Mouse (Mus musculus) intestine, postnatal 0 days (tissue): ENCODE results near the gene Nkiras1. TPM values are rescaled to one million over a fixed set of nuclear protein-coding genes. Genes with fewer than 3 reads are reported as not detected.

Experiments
- ATAC-seq: fragments of 200-750 bp; cut with Nextera tagmentation; 2 replicates; pipeline ENCODE4 v1.8.0; 2017; ENCODE audit warnings: mild to moderate bottlenecking, moderate TSS enrichment, moderate library complexity
- H3K27ac ChIP-seq: fragments of 300-500 bp; sonication (generic); 2 replicates; pipeline ENCODE4 v1.5.1; 2014; ENCODE audit warnings: mild to moderate bottlenecking, low read depth, low read length, moderate library complexity
- H3K27me3 ChIP-seq: fragments of 300-500 bp; sonication (generic); replicated peaks from 2 replicates; pipeline ENCODE4 v1.6.1; 2014; ENCODE audit warnings: low read length, mixed read lengths; ENCODE audit not compliant: control insufficient read depth, insufficient read depth
- H3K36me3 ChIP-seq: fragments of 300-500 bp; sonication (generic); 2 replicates; pipeline ENCODE4 v1.6.1; 2014; ENCODE audit warnings: mild to moderate bottlenecking, moderate library complexity; ENCODE audit not compliant: control insufficient read depth, insufficient read depth
- H3K4me1 ChIP-seq: fragments of 300-500 bp; sonication (generic); replicated peaks from 2 replicates; pipeline ENCODE4 v1.6.1; 2014; ENCODE audit warnings: antibody characterized with exemption, low read length, mixed read lengths; ENCODE audit not compliant: control insufficient read depth, insufficient read depth
- H3K4me2 ChIP-seq: fragments of 300-500 bp; sonication (generic); replicated peaks from 2 replicates; pipeline ENCODE4 v1.6.1; 2014; ENCODE audit warnings: low read depth, mild to moderate bottlenecking, moderate library complexity
- H3K4me3 ChIP-seq: fragments of 300-500 bp; sonication (generic); 2 replicates; pipeline ENCODE4 v1.5.1; 2014; ENCODE audit warnings: low read depth, low read length
- H3K9ac ChIP-seq: fragments of 300-500 bp; sonication (generic); 2 replicates; pipeline ENCODE4 v1.6.1; 2014; ENCODE audit warnings: mild to moderate bottlenecking, low read depth, low read length
- H3K9me3 ChIP-seq: fragments of 300-500 bp; sonication (generic); 2 replicates; pipeline ENCODE4 v1.6.1; 2016; ENCODE audit warnings: mixed run types; ENCODE audit not compliant: control insufficient read depth
- CTCF ChIP-seq: sonication (generic); IDR thresholded peaks from 2 replicates; pipeline ENCODE4 v1.5.1; 2016; ENCODE audit warnings: low read depth, mild to moderate bottlenecking, control low read depth, antibody characterized with exemption, moderate library complexity
- WGBS: fragments of 180-500 bp; shearing (Covaris S2); extraction: QIAGEN DNeasy Blood & Tissue Kit; methylation state at CpG from one replicate; pipeline ENCODE4 v1.1.7; 2014; 5-methylcytosine and 5-hydroxymethylcytosine counted together
- polyA plus RNA-seq: library from polyadenylated mRNA; unstranded; fragments of >200 nt; fragmentation: Nextera tagmentation; extraction: Ambion mirVana; gene quantifications from 2 replicates; pipeline ENCODE4 v1.2.1, GENCODE M21; 2015

Gene Nkiras1
- polyA plus RNA-seq, 1 experiment from 2014 or later, result 24.9 TPM

DNA sequence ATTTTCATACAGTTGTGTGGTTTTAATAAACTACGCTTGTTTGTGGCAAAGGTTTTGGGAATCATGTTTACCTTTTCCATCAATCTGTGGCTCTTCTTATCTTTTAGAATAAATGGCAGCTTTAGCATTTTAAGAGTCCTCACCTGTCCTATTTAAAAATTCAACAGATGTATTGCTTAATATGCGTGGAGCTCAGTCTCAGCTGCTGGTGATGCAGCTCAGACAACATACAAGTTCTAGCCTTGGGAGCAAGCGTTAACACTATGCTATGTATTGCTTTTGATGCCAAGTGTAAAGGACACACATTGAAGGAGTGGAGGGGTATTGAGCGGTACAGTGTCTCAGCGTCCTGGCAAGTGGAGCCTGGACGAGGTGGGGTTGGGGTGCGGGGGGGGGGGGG is 730 bp downstream of the Nkiras1 start:
- Histone ChIP-seq H3K27me3 (no peaks in the 10 kb centered on the region), H3K27ac (peak overlapping the region; percentile 75), H3K36me3 (peaks cover 14% of the 10 kb centered on the region; the same call in 1 of the 2 replicates), H3K9me3 (no peaks in the 10 kb centered on the region), H3K4me2 (peak overlapping the region; percentile 68), H3K4me3 (peak overlapping the region; percentile 96), H3K9ac (peak overlapping the region; percentile 68), H3K4me1 (no peaks in the 10 kb centered on the region)
- 4% methylated on average over 6 of the region's 7 CpGs for WGBS
- TF ChIP-seq CTCF, result no peak
- ATAC-seq, result no peak

DNA sequence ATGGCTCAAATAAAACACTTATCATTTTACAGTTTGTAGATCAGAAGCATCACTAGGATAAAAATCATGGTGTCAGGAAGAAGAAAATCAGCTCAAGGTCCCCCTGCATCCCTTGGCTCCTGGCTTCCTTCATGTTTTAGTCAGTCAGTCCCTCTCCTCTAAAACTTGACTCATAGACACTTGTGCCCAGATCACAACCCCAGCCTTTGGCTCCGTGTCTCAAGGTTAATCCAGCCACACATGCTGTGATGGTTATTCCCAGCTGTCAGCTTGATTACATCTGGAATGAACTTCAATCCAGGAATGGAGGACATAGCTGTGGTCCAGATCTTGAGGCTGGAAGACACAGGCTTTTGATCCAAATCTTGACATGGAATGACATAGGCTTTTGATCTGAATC is 3.6 kb downstream of the Nkiras1 start:
- Histone ChIP-seq H3K27me3 (no peaks in the 10 kb centered on the region), H3K4me2 (no peak overlapping the region), H3K27ac (no peak overlapping the region), H3K4me3 (no peak overlapping the region), H3K9me3 (no peaks in the 10 kb centered on the region), H3K4me1 (no peaks in the 10 kb centered on the region), H3K36me3 (peaks cover 29% of the 10 kb centered on the region), H3K9ac (no peak overlapping the region)
- 85% methylated on average over 1 of the region's 1 CpGs for WGBS
- TF ChIP-seq CTCF, result no peak
- no peak for ATAC-seq

DNA sequence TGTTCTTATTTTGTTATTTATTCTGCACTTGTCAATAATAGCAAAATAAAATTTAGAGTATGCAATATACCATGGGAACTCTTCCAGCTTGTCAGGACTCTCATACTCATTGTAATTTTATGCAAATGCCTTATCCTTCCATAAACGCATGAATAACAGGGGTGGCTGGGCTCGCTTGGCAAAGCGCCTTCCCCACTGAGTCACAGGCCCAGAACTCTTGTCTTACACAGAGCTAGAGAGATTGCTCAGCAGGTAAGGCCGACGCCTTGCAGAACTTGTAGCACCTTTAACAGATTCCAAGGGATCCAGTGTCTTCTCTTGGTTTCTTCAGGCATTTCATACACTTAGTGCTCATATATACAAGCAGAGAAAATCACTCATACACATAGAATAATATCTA is 9.4 kb downstream of the Nkiras1 start:
- H3K4me2 ChIP-seq, result no peak overlapping the region
- peaks cover 50% of the 10 kb centered on the region for H3K36me3 ChIP-seq
- no peak for ATAC-seq
- TF ChIP-seq CTCF, result no peak
- no peak overlapping the region for H3K4me3 ChIP-seq
- H3K27ac ChIP-seq, result no peak overlapping the region
- H3K9me3 ChIP-seq, result no peaks in the 10 kb centered on the region
- H3K27me3 ChIP-seq, result no peaks in the 10 kb centered on the region
- H3K9ac ChIP-seq, result no peak overlapping the region
- WGBS, result 87% methylated on average over 5 of the region's 5 CpGs
- no peaks in the 10 kb centered on the region for H3K4me1 ChIP-seq

- no peak overlapping the region for H3K4me3 ChIP-seq
- peak; percentile 68 for TF ChIP-seq CTCF
- 86% methylated on average over 2 of the region's 2 CpGs for WGBS
- H3K4me1 ChIP-seq, result no peaks in the 10 kb centered on the region
- H3K36me3 ChIP-seq, result peaks cover 24% of the 10 kb centered on the region
- H3K27ac ChIP-seq, result no peak overlapping the region
- H3K4me2 ChIP-seq, result no peak overlapping the region
- ATAC-seq, result no peak
- H3K27me3 ChIP-seq, result no peaks in the 10 kb centered on the region
- H3K9me3 ChIP-seq, result no peaks in the 10 kb centered on the region
- no peak overlapping the region for H3K9ac ChIP-seq
Observed at GRCm38 (mm10) chr14:18284581-18284980, 13.6 kb downstream of the Nkiras1 start.

- H3K27me3 ChIP-seq, result no peaks in the 10 kb centered on the region
- no peak overlapping the region for H3K4me2 ChIP-seq
- H3K9ac ChIP-seq, result no peak overlapping the region
- 79% methylated on average over 3 of the region's 3 CpGs for WGBS
- no peak for ATAC-seq
- no peaks in the 10 kb centered on the region for H3K9me3 ChIP-seq
- H3K4me1 ChIP-seq, result no peaks in the 10 kb centered on the region
- no peak for TF ChIP-seq CTCF
- H3K36me3 ChIP-seq, result peaks cover 16% of the 10 kb centered on the region
- no peak overlapping the region for H3K27ac ChIP-seq
- H3K4me3 ChIP-seq, result no peak overlapping the region
Observed at GRCm38 (mm10) chr14:18285476-18285875, 14.5 kb downstream of the Nkiras1 start.

DNA sequence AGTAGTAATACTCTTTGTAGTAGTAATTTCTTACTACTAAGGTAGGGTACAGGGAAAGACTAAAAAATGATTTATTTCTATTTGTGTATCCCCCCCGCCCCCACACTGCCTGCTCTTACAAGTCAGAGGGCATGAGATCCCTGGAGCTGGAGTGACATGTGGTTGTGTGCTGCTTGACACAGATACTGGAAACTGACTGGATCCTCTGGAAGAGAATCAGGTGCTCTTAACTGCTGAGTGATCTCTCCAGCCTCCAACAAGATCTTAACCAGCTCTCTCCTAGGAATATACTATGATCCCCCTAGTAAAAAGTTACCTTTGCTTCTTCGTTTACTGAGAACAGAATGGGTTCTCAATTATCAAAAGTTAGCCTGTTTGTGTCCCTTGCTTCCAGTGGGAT is 15.5 kb downstream of the Nkiras1 start:
- no peak overlapping the region for H3K4me2 ChIP-seq
- H3K9ac ChIP-seq, result no peak overlapping the region
- H3K36me3 ChIP-seq, result peaks cover 14% of the 10 kb centered on the region
- no peak for TF ChIP-seq CTCF
- WGBS, result 91% methylated on average over 2 of the region's 2 CpGs
- no peak overlapping the region for H3K4me3 ChIP-seq
- no peak overlapping the region for H3K27ac ChIP-seq
- no peaks in the 10 kb centered on the region for H3K4me1 ChIP-seq
- no peaks in the 10 kb centered on the region for H3K9me3 ChIP-seq
- H3K27me3 ChIP-seq, result no peaks in the 10 kb centered on the region
- no peak for ATAC-seq

DNA sequence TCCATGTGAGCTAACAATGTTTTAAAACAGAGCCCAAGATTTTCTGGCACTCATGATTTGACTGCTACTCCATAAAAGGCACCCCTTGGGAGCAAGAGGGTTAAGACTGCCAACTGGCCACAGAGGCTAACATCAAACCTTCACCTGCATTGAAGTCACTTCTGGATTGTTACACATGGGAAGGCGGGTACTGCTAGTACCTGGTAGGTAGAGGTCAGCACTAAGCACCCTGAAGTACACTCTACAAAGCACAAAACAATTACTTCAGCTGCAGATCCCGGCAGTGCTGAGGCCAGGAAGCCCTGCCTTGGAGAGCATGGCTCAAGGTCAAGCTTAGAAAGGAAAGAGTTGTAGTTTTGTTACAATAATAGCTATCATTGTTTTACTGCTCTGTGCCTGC is 16.5 kb downstream of the Nkiras1 start:
- Histone ChIP-seq H3K9me3 (no peaks in the 10 kb centered on the region), H3K4me3 (no peak overlapping the region), H3K27me3 (no peaks in the 10 kb centered on the region), H3K36me3 (peaks cover 7% of the 10 kb centered on the region; the same call in 1 of the 2 replicates), H3K9ac (no peak overlapping the region), H3K27ac (no peak overlapping the region), H3K4me2 (no peak overlapping the region), H3K4me1 (no peaks in the 10 kb centered on the region)
- no peak for ATAC-seq
- no peak for TF ChIP-seq CTCF
- 57% methylated on average over 2 of the region's 2 CpGs for WGBS
